Mouse (Mus musculus): ENCODE measurements around the gene Derl2.
A peak's percentile ranks its signal among the peaks of the same experiment; 100 is the strongest.

Derl2 gene

DNA sequence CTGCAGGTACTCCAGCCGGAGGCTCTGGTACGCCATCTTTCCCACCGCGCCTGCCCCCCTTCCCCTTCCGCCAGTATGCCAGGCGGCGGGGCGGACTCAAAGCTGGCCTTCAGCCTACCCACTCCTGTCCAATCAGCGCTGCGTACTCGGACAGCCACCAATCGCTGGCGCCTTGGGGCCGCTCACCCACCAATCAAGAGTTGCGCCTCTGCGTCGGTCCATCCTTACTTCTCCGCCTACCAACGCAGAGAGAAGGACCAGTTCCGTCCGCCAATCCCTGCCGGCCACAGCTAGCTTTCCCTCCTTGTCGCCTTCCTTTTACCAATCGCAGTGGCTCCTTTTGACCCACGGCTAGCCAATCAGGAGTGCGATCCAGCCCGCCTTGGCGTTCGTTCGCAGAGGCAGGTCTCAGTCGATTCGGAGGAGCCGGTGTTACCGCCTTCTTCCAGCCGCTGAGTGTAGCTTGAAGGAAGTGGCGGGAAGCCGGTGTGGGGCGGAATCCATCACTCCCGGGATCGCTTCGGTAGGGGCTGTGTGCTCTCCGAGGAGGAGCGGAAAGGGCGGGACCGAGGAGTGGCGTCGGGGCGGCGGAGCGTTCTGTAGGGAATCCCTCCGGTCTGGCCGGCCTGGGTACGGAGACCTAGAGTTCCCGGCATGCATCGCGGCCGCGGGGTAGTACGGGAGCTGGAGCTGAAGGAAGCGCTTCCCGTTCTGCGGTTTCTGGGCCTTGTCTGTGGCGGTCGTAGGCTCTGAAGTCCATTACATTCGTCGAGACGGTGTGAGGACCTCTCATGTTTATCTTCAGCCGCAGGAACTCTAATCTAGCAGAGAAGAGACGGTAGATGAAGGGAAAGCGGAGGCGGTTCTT is at the start of gene Derl2, which contains the start of gene Mis12:
Derl2 (minus strand) TSS at position 641 of the 868 bp plus-strand sequence.
Mis12 (plus strand) TSS at position 411 of the 868 bp plus-strand sequence.
- DNase-seq (ENCODE audit: low spot score in 2 of 2): peak; percentile 99

DNA sequence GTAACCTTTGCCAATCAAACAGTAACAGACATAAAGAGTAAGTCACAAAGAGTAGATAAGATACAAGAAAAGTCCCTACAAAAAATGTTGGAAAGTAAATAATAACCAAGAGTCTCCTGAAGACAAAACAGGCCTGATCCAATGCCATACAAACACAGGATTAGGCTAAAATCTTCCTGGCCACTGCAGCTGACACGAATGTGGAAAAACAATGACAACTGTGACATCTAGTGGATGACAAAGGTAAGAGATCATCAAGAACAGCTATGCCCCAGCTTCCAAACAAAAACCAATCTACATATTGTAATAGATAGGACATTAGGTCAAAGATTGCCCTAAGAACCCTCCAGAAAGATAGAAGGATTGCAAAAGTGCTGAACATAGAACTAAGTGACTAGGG is 32.9 kb upstream of the Derl2 start:
- no peak for DNase-seq (ENCODE audit: low spot score in 2 of 2)

DNA sequence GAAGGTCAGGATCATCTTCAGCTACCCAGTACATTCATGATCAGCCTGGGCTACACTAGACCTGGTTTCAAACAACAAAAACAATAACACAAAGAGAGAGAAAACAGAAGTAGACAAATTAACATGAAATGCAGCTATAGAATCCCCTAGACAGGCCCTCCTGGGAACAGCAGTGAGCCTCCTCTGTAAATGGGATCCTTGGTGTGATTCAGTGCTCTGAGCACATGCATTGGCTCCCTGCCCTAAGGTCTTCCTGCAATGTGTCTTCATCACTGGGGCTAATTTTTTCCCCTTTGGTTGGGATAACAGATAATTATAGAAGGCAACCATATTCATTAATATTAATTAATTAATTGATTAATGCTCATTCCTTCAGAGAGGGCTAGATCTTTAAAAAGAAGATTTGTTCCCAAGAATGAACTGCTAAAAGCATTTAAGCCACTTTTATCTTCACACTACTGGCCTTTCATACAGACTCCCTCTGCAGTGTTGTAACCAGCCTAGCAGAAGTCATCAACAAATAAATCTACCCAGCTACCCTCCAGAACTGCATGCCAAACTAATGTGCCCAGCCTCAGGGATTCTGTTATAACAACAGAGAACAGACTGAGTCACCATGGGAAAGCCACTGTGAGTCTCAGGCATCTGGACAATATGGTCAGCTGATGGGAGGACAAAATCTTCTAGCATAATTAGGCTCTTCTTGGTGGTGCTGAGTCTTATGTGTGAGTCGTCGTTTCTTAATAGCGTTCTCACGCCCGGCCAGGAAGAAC is 20.1 kb upstream of the Derl2 start:
- DNase-seq (ENCODE audit: low spot score in 2 of 2): no peak

- DNase-seq (ENCODE audit: low spot score in 2 of 2): no peak
Measured at GRCm38 (mm10) chr11:71033163-71033761, 13.6 kb upstream of the Derl2 start, which contains the start of gene 6330403K07Rik. TSS of gene 6330403K07Rik (minus strand) at chr11:71033513.

GRCm38 (mm10) chr11:71032491-71033162 is 13.0 kb upstream of the Derl2 start:
- no peak for DNase-seq (ENCODE audit: low spot score in 2 of 2)

DNA sequence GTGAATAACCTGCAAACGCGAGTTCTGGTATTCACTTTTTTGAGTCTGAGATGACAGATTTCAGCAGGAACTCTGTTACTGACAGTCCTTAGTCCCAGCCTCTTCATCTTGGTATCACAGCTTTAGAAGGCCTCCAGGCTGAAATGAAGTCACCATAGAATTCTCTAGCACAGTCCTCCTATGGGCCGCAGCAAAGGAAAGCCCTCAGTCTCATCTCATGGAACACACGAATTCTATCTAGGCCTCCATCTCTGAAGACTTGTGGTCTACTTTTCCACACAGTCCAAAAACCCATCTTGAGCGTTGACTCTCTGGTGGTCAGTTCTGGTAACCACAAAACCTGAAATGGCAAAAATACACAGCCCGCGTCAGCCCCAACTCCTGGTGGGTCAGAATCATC is 12.4 kb upstream of the Derl2 start:
- no peak for DNase-seq (ENCODE audit: low spot score in 2 of 2)

DNA sequence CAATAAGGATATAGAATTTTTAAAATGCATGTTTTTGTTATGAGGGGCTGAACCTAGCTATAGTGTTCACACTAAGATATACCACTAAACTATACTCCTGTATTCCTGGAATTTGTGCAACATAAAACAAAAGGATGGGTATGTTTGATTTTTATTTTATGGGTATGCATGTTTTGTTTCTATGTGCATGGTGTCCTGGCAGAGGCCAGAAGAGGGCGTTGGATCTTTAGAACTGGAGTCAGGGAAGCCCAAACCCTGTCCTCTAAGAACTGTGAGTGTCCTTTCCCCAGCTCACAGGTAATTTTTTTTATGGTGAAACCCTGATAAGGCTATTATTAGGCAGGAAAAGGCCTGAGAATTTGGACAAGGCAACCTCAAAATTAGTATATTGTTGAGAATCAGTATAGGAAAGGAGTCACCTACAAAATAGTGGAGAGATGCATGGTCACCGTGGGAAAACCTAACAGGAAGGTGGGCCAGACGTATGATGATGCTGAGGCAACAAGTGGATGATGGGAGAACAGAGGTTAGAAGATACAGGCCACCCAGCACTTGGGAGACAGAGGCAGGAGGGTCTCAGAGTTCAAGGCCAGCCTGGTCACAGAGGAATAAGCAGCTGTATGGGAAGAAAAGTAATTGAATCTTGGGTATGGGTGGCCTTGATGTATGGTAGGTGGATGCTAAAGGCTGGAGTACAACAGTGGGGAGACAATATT is 9.9 kb upstream of the Derl2 start:
- DNase-seq (ENCODE audit: low spot score in 2 of 2): no peak

DNA sequence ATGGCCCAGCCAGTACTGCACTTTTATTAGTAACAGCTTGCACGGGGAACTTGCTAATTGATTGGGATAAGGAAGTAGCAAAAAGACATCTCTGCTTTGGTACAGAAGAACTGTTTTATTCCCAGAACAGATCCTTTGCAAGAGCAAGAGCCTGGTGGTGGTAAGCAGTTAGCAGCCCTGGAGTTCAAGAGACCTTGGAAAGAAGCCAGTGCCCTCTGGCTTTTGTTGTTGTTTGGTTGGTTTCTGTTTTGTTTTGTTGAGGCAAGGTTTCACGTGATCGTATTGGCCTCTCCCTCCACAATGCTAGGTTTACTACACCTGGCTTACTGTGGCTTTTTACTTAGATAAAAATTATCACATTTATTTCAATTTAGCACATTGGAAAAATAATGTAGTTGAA is 8.6 kb upstream of the Derl2 start:
- no peak for DNase-seq (ENCODE audit: low spot score in 2 of 2)

DNA sequence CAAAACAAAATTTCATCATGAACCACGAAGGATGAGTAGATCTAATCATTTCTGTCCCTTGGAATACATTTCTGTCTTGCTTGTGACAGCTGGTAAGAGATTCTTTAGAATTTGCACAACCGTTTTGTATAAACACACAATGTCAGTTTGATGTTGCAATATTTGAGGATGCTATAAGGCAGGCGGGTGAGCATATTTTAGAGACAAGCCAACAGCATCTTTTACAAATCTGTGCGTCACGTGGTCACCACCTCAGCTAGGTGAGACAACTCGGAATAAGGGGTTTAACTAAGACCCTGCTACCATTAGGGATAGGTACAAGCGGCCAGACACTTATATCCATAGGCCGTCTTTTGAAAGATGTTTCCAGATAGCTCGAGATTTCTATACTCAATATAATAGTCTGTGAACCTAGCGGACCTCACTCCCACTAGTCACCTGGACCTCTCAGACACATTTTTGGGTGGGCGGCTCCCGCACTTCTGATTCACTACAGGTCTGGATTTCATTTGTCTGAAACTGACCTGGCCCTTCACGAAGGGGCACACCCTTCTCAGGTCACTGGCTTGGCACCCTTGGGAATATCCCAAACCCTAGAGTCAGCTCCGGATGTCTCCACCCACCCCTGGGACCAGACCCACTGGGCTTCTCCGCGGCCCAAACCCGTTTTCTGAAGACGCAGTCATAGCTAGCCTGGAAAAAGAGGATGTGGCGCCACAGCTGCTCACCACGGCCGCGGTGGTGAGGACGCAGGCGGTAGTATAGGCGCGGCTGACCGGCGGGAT is 1.0 kb downstream of the Derl2 start:
- no peak for DNase-seq (ENCODE audit: low spot score in 2 of 2)

GRCm38 (mm10) chr11:71017051-71017450 is 2.6 kb downstream of the Derl2 start:
- DNase-seq (ENCODE audit: low spot score in 2 of 2): no peak

GRCm38 (mm10) chr11:71012743-71013142 is 6.9 kb downstream of the Derl2 start:
- DNase-seq (ENCODE audit: low spot score in 2 of 2): no peak

- no peak for DNase-seq (ENCODE audit: low spot score in 2 of 2)
Measured at GRCm38 (mm10) chr11:71008321-71008720, 11.3 kb downstream of the Derl2 start.

DNA sequence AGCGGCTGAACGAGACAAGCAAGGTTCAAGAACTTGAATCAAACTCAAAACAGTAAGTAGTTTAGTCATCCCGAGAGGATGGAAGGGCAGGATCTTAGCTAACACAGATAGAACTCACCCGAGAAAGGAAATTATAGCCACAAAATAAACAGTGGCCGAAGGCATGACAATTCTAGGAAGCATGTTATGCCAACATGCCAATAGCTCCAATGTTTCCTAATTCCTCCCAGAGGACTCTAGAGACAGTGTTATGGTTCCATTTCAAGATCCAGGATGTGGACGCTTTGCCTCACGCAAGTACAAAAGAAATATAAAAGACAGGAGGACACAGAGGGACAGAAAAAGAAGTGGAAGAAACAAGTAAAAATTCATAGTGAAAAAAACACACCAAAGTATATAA is 11.8 kb downstream of the Derl2 start:
- no peak for DNase-seq (ENCODE audit: low spot score in 2 of 2)

GRCm38 (mm10) chr11:71007026-71007425 is 12.6 kb downstream of the Derl2 start:
- DNase-seq (ENCODE audit: low spot score in 2 of 2): no peak

DNA sequence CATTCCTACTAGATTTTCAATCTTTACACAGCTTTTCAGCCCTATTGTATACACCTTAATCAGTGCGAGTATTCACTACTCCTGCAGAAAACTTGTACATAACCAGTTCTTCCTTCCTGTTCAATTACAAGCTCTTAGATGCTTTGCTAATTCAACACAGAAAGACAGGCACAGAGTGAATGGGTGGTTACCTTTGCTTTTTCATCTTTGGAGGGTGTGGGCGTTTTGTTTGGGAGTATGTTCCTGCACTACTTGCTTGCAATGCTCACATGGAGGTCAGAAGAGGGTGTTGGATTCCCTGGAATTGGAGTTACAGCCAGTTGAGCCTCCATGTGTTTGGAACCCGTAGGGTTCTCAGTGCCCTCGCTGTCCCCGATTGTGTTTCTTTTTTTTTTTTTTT is 14.6 kb downstream of the Derl2 start:
- no peak for DNase-seq (ENCODE audit: low spot score in 2 of 2)

DNA sequence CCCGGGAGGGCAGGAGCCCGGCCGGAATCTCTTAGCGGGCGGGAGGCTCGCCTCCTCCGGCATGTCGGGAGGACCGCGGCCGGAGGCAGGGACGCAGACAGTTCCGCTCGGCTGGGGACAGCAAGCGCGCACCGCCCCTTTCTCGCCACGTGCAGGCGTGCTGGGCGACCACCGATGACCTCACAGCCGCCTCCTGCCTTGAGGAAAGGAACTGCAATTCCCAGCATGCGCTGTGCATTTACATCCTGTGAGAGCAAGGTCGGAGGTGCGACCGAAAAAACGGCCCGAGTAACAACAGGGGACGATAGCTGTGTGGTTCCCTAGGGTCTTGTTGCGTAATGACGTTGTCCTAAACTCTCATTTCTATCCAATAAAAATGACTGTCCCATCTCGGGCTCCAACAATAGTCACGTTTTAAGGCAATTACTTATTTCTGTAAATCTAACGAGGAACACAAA is 15.3 kb downstream of the Derl2 start, which contains the start of gene Dhx33:
Dhx33 (minus strand) TSS at position 122 of the 458 bp plus-strand sequence.
- DNase-seq (ENCODE audit: low spot score in 2 of 2): peak; percentile 96

DNA sequence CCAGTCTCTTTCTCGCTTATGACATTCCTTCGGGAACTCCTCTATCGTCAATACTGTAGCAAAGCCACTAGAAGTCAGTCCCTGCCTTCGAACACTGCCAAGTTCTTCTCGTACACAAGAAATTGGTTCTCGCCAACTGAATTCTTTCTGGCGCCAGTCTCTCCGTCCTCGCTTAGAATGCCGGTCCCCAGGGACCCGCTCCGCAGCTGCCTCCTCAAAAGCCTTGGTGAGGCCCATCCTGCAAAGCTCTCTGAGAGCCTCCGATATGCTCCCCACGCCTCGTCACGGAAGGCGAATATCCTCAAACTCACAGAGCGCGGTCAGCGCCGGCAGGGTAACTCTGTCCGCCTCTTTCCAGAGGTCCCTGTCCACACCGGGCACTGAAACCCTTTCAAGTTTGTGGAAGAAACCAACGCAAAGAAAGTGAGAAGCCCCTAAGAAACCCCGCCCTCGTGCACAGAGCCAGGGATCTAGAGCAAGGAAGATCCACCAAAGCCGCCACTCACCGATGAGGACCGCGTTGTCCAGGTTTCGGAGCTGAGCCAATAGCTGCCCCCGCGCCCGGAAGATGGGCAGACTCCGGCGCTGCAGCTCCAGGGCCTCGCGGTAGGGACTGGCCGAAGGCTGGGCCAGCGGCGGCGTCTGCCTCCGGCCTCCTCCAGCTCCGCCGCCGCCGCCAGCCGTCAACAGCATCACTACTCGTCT is 15.9 kb downstream of the Derl2 start:
- DNase-seq (ENCODE audit: low spot score in 2 of 2): peak in 1 of 2 experiments; percentile 4

DNA sequence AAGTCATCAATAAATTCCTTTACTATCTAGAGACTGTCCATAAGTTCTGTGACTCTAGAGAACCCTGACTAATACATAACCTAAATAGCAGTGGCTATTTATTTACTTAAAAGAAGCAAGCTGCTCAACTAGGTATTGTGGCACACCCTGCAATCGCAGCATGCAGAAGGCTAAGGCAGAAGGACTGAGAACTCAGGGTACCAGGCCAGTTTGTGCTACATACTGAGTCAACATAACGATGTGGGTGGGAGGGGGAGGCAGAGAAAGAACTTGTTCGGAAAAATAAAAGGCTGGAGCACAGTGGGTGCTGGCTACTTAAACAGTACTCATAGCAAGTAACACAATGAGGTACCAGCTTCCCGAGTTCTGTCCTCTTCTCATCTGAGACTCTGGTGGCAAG is 18.5 kb downstream of the Derl2 start:
- no peak for DNase-seq (ENCODE audit: low spot score in 2 of 2)

GRCm38 (mm10) chr11:70982557-70983228 is 36.9 kb downstream of the Derl2 start, which contains the start of gene C1qbp:
TSS of gene C1qbp (minus strand) at chr11:70983026.
- peak; percentile 91 for DNase-seq (ENCODE audit: low spot score in 2 of 2)

Data from spleen, postnatal 36 days (tissue).